Mouse (Mus musculus) C2C12 (cell line): ENCODE results near the gene Cpxcr1. TPM values are rescaled to one million over a fixed set of nuclear protein-coding genes. Genes with fewer than 3 reads are reported as not detected.

Experiments used
- H3K27me3 ChIP-seq: one replicate; pipeline ENCODE4 v1.6.1; 2011; ENCODE audit not compliant: control insufficient read depth, insufficient read depth, insufficient read length
- H3K36me3 ChIP-seq: one replicate; pipeline ENCODE4 v1.6.1; 2011; ENCODE audit not compliant: control insufficient read depth, insufficient read depth
- H3K4me3 ChIP-seq: one replicate; pipeline ENCODE4 v1.5.1; 2011; ENCODE audit warnings: mild to moderate bottlenecking, control low read depth; ENCODE audit not compliant: poor library complexity, insufficient read depth, severe bottlenecking
- H3K79me2 ChIP-seq: one replicate; pipeline ENCODE4 v1.6.1; 2011; ENCODE audit not compliant: control insufficient read depth, insufficient read depth
- H3K79me3 ChIP-seq: one replicate; pipeline ENCODE4 v1.6.1; 2011; ENCODE audit warnings: low read depth, control low read depth
- H3ac ChIP-seq: one replicate; pipeline ENCODE3; 2011; ENCODE audit warnings: low read depth; ENCODE audit not compliant: control insufficient read depth, insufficient read length
- CEBPB ChIP-seq: IDR thresholded peaks from one replicate; pipeline ENCODE4 v1.6.1; 2011; ENCODE audit warnings: low read depth, mild to moderate bottlenecking, control low read depth, moderate library complexity
- CTCF ChIP-seq: IDR thresholded peaks from one replicate; pipeline ENCODE4 v1.5.1; 2011; ENCODE audit not compliant: control insufficient read depth, insufficient read depth, insufficient read length
- FOSL1 ChIP-seq: IDR thresholded peaks from one replicate; pipeline ENCODE4 v1.8.0; 2011; ENCODE audit warnings: mild to moderate bottlenecking, low read length; ENCODE audit not compliant: poor library complexity, insufficient read depth, severe bottlenecking
- MAX ChIP-seq: IDR thresholded peaks from one replicate; pipeline ENCODE4 v1.6.1; 2011; ENCODE audit warnings: mild to moderate bottlenecking, control low read depth
- MYOD1 ChIP-seq: IDR thresholded peaks from one replicate; pipeline ENCODE4 v1.6.1; 2011; ENCODE audit warnings: low read depth; ENCODE audit not compliant: control insufficient read depth, insufficient read length
- MYOG ChIP-seq: IDR thresholded peaks from one replicate; pipeline ENCODE4 v1.6.1; 2011; ENCODE audit not compliant: control insufficient read depth, insufficient read length; ENCODE audit errors: extremely low read depth
- USF1 ChIP-seq: IDR thresholded peaks from one replicate; pipeline ENCODE4 v1.6.1; 2011; ENCODE audit warnings: low read depth, mild to moderate bottlenecking, control low read depth, moderate library complexity
- long read RNA-seq, 2 experiments: library from polyadenylated mRNA; unstranded; transcript quantifications; one replicate each; pipeline ENCODE4 v2.0.0; 2019 to 2020
- polyA plus RNA-seq: library from polyadenylated mRNA; unstranded; fragments of >200 nt; fragmentation: generic; extraction: Trizol; gene quantifications from one replicate; pipeline ENCODE4 v1.2.1, GENCODE M21; 2012; ENCODE audit warnings: missing spikeins

Gene Cpxcr1
- polyA plus RNA-seq, result not detected
- long read RNA-seq, experiment 1, result 0 reads
- long read RNA-seq, experiment 2, result 0 reads

DNA sequence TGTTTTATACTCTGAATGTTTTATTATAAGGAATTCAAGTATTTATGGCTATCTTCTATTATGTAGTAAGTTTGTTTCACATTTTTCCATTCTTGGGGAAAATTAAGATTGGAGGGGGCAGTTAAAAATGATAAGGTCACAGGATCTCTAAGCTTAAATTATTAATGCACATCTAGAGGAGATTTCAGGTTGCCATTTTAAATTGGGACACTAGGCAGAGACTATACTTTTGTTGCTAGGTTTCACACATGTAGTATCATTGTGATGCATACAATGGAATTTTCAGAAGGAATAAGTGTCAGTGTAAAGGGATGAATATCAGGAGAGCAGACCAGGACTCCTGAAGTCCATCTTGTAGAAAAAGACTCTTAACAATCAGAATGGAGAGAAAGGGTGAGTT lies at the start of gene Cpxcr1:
Gene Cpxcr1, plus strand, starts transcription at position 301 of the 400 bp plus-strand sequence.
- Histone ChIP-seq H3K79me2 (no peaks in the 10 kb centered on the region), H3K36me3 (no peaks in the 10 kb centered on the region), H3K79me3 (no peaks in the 10 kb centered on the region), H3K27me3 (no peaks in the 10 kb centered on the region), H3K4me3 (no peak within 1 kb of the TSS), H3ac (no peak within 1 kb of the TSS)
- TF ChIP-seq FOSL1 (no peak), CEBPB (no peak), MAX (no peak), MYOG (no peak), MYOD1 (no peak), CTCF (no peak), USF1 (no peak)

Other genes starting within 250 kb of the Cpxcr1 start
- gene H2afb2, start 232.2 kb downstream of the Cpxcr1 start, polyA plus RNA-seq, result not detected